Mouse (Mus musculus): ENCODE results near the gene Gm20422. TPM values are rescaled to one million over a fixed set of nuclear protein-coding genes. Genes with fewer than 3 reads are reported as not detected.

Gm20422 gene
- polyA plus RNA-seq, 1 experiment from 2014 or later, result 0.59 TPM

Other genes with a start within 250 kb of the Gm20422 start
- gene Zfp868, start 149.3 kb downstream of the Gm20422 start, polyA plus RNA-seq (2015; fragmentation: Nextera tagmentation; extraction: Ambion mirVana), result 23.3 and 24.9 TPM in 2 replicates
- gene Zfp964, start 120.4 kb downstream of the Gm20422 start, polyA plus RNA-seq (2015; fragmentation: Nextera tagmentation; extraction: Ambion mirVana), result 1.5 and 1.9 TPM in 2 replicates
- gene Zfp869, start 64.2 kb downstream of the Gm20422 start, polyA plus RNA-seq (2015; fragmentation: Nextera tagmentation; extraction: Ambion mirVana), result 29.6 and 31.4 TPM in 2 replicates
- gene Zfp963, start 24.9 kb downstream of the Gm20422 start, polyA plus RNA-seq (2015; fragmentation: Nextera tagmentation; extraction: Ambion mirVana), result 6.6 and 7.0 TPM in 2 replicates
- 42.9 and 46.2 TPM in 2 replicates for gene Atp13a1, start 16.3 kb upstream of the Gm20422 start, polyA plus RNA-seq (2015; fragmentation: Nextera tagmentation; extraction: Ambion mirVana)
- 27.4 and 29.7 TPM in 2 replicates for gene Zfp866, start 16.3 kb upstream of the Gm20422 start, polyA plus RNA-seq (2015; fragmentation: Nextera tagmentation; extraction: Ambion mirVana)
- gene Gmip, start 33.8 kb upstream of the Gm20422 start, polyA plus RNA-seq (2015; fragmentation: Nextera tagmentation; extraction: Ambion mirVana), result 7.6 and 8.5 TPM in 2 replicates
- gene Lpar2, start 47.5 kb upstream of the Gm20422 start, polyA plus RNA-seq (2015; fragmentation: Nextera tagmentation; extraction: Ambion mirVana), result 0.57 and 0.61 TPM in 2 replicates
- gene Pbx4, start 57.6 kb upstream of the Gm20422 start, polyA plus RNA-seq (2015; fragmentation: Nextera tagmentation; extraction: Ambion mirVana), result 10.1 and 11.4 TPM in 2 replicates
- gene Cilp2, start 112.8 kb upstream of the Gm20422 start, polyA plus RNA-seq (2015; fragmentation: Nextera tagmentation; extraction: Ambion mirVana), result 0.59 and 0.61 TPM in 2 replicates
- gene Tssk6, start 127.3 kb upstream of the Gm20422 start, polyA plus RNA-seq (2015; fragmentation: Nextera tagmentation; extraction: Ambion mirVana), result 2.9 and 3.7 TPM in 2 replicates
- 162 and 177 TPM in 2 replicates for gene Ndufa13, start 127.7 kb upstream of the Gm20422 start, polyA plus RNA-seq (2015; fragmentation: Nextera tagmentation; extraction: Ambion mirVana)
- gene Yjefn3, start 127.8 kb upstream of the Gm20422 start, polyA plus RNA-seq (2015; fragmentation: Nextera tagmentation; extraction: Ambion mirVana), result 4.0 and 5.5 TPM in 2 replicates
- 60.3 and 64.3 TPM in 2 replicates for gene Gatad2a, start 221.5 kb upstream of the Gm20422 start, polyA plus RNA-seq (2015; fragmentation: Nextera tagmentation; extraction: Ambion mirVana)

Measured in lung, embryonic 15.5 days (tissue).